Mouse (Mus musculus) embryonic facial prominence, embryonic 13.5 days (tissue): Measurements from ENCODE around the gene Fam217b. TPM values are rescaled to one million over a fixed set of nuclear protein-coding genes. Genes with fewer than 3 reads are reported as not detected.

Source experiments
- ATAC-seq: fragments of 200-750 bp; cut with Nextera tagmentation; 2 replicates; pipeline ENCODE4 v1.8.0; 2017; ENCODE audit warnings: low read depth; ENCODE audit not compliant: insufficient number of reproducible peaks, insufficient read depth, low FRiP score, low TSS enrichment
- H3K27ac ChIP-seq: fragments of 300-500 bp; sonication (generic); 2 replicates; pipeline ENCODE4 v1.5.1; 2015; ENCODE audit warnings: moderate library complexity, mild to moderate bottlenecking, inconsistent platforms
- H3K27me3 ChIP-seq: fragments of 300-500 bp; sonication (generic); 2 replicates; pipeline ENCODE4 v1.6.1; 2015; ENCODE audit warnings: mild to moderate bottlenecking, inconsistent platforms
- H3K36me3 ChIP-seq: fragments of 300-500 bp; sonication (generic); 2 replicates; pipeline ENCODE4 v1.6.1; 2015; ENCODE audit warnings: mild to moderate bottlenecking, inconsistent platforms
- H3K4me1 ChIP-seq: fragments of 300-500 bp; sonication (generic); 2 replicates; pipeline ENCODE4 v1.6.1; 2015; ENCODE audit warnings: inconsistent platforms
- H3K4me2 ChIP-seq: fragments of 300-500 bp; sonication (generic); 2 replicates; pipeline ENCODE4 v1.6.1; 2015; ENCODE audit warnings: moderate library complexity, mild to moderate bottlenecking, inconsistent platforms
- H3K4me3 ChIP-seq: fragments of 300-500 bp; sonication (generic); 2 replicates; pipeline ENCODE4 v1.5.1; 2015; ENCODE audit warnings: mild to moderate bottlenecking, inconsistent platforms
- H3K9ac ChIP-seq: fragments of 300-500 bp; sonication (generic); 2 replicates; pipeline ENCODE4 v1.6.1; 2015; ENCODE audit warnings: mild to moderate bottlenecking, inconsistent platforms
- H3K9me3 ChIP-seq: fragments of 300-500 bp; sonication (generic); 2 replicates; pipeline ENCODE4 v1.6.1; 2016; ENCODE audit warnings: inconsistent platforms
- WGBS: fragments of 180-500 bp; shearing (Covaris S2); methylation state at CpG from one replicate; pipeline ENCODE4 v1.1.7; 2015; ENCODE audit warnings: mixed read lengths; 5-methylcytosine and 5-hydroxymethylcytosine counted together
- polyA plus RNA-seq: library from polyadenylated mRNA; unstranded; fragments of >200 nt; fragmentation: Nextera tagmentation; extraction: Ambion mirVana; gene quantifications from 2 replicates; pipeline ENCODE4 v1.2.1, GENCODE M21; 2015

Fam217b gene
- 3.1 and 4.0 TPM in 2 replicates for polyA plus RNA-seq

DNA sequence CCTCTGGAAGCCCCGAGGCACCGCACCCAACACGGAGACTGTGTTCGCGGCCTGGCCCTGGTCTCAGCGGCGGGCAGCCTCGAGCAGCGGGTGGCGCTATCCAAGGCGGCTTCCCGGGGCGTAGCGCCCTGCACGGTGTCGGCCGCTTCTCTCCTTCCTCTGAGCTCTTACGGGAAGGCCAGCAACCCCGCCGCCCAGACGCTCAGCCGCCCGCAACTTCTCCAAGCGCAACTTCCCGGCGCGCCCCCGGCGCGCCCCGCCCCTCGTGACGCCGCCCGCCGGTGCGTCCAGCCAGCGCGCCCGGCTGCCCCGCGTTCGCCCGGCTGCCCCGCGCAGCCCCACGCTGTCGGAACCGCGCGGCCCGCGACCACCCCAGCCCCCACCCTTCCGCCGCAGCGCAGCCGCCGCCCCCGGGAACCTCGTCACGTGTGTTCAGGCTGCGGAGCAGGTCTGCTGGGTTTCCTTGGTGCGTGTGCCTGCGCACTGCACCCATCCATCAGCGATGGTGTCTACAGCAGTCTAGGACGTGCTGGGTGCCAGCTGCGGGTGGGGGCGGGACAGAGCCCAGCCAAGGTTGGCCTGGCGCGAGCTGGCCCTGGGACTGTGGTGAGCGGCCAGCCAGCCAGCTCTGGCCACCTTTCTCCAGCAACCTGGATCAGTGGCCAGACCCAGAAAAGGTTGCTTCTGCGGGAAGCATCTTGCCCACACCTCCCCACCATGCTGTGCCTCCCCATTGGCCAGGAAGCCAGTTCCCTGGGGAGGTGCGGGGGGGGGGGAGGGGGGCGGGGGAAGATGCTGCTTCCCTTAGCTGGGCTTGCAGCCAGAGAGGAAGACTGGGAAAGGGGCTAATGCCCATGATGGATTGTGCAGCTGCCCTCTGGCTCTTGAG lies at the start of gene Fam217b, which contains the start of gene Ppp1r3d:
Gene Fam217b (plus strand): TSS at position 264 of the 889 bp plus-strand sequence.
Gene Ppp1r3d (minus strand): TSS at position 212 of the 889 bp plus-strand sequence.
- Histone ChIP-seq H3K4me1 (peaks cover 23% of the 10 kb centered on the region), H3K9me3 (no peaks in the 10 kb centered on the region), H3K36me3 (peaks cover 6% of the 10 kb centered on the region), H3K4me3 (peak within 1 kb of the TSS; percentile 66), H3K9ac (peak within 1 kb of the TSS; percentile 75), H3K27ac (peak within 1 kb of the TSS; percentile 51), H3K27me3 (peaks cover 22% of the 10 kb centered on the region), H3K4me2 (peak within 1 kb of the TSS; percentile 100)
- under 1% methylated on average over 68 of the region's 74 CpGs for WGBS
- peak; percentile 75 for ATAC-seq

GRCm38 (mm10) chr2:178407053-178407815 lies 7.1 kb upstream of the Fam217b start, which contains the start of gene Sycp2:
Sycp2 (minus strand) TSS chr2:178407685.
- H3K4me1 ChIP-seq, result no peaks in the 10 kb centered on the region
- H3K9me3 ChIP-seq, result peaks cover 4% of the 10 kb centered on the region; the same call in 1 of the 2 replicates
- 87% methylated on average over 52 of the region's 52 CpGs for WGBS
- no peaks in the 10 kb centered on the region for H3K36me3 ChIP-seq
- H3K4me3 ChIP-seq, result no peak within 1 kb of the TSS
- H3K4me2 ChIP-seq, result no peak within 1 kb of the TSS
- peaks cover 4% of the 10 kb centered on the region; the same call in 1 of the 2 replicates for H3K27me3 ChIP-seq
- no peak within 1 kb of the TSS for H3K27ac ChIP-seq
- H3K9ac ChIP-seq, result no peak within 1 kb of the TSS
- peak; percentile 52; the same call in 1 of the 2 replicates for ATAC-seq

- no peak overlapping the region for H3K27ac ChIP-seq
- peaks cover 21% of the 10 kb centered on the region for H3K27me3 ChIP-seq
- no peak for ATAC-seq
- peaks cover 4% of the 10 kb centered on the region; the same call in 1 of the 2 replicates for H3K9me3 ChIP-seq
- WGBS, result 48% methylated on average over 1 of the region's 1 CpGs
- peaks cover 15% of the 10 kb centered on the region for H3K4me1 ChIP-seq
- no peak overlapping the region for H3K9ac ChIP-seq
- H3K4me3 ChIP-seq, result no peak overlapping the region
- no peak overlapping the region for H3K4me2 ChIP-seq
- no peaks in the 10 kb centered on the region for H3K36me3 ChIP-seq
These were observed 5.3 kb upstream of the Fam217b start for GRCm38 (mm10) chr2:178409024-178409423.

GRCm38 (mm10) chr2:178410286-178410685 lies 4.0 kb upstream of the Fam217b start:
- ATAC-seq, result no peak
- H3K9me3 ChIP-seq, result peaks cover 4% of the 10 kb centered on the region; the same call in 1 of the 2 replicates
- WGBS, result 70% methylated on average over 6 of the region's 6 CpGs

DNA sequence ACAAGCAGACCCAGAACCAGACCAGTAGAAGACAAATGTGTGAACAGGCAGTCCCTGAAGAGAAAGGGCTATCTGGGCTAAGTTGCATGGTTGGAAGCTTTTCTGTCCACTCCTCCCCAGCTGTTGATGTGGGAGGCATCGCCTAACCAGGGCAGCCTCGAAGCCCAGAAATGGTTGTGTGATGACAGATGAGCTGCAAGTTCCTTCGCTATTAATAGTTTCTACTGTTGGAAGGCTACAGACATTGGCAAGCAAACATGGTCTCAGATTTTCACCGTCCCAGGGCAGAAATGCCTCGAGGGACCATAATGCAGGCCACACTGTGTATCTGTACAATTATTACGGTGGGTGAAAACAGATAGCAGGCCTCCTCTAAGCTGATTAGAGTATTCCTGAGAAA lies 1.7 kb upstream of the Fam217b start:
- Histone ChIP-seq H3K4me3 (no peak overlapping the region), H3K9ac (no peak overlapping the region), H3K9me3 (0 out of 2 replicates have a peak, but pooled peaks cover under 1% of the 10 kb centered on the region), H3K4me1 (peaks cover 23% of the 10 kb centered on the region), H3K27me3 (peaks cover 22% of the 10 kb centered on the region), H3K4me2 (peak overlapping the region; percentile 100; the same call in 1 of the 2 replicates), H3K27ac (no peak overlapping the region), H3K36me3 (no peaks in the 10 kb centered on the region)
- WGBS, result 49% methylated on average over 6 of the region's 6 CpGs
- ATAC-seq, result no peak

More at GRCm38 (mm10) chr2:178410286-178410685, 4.0 kb upstream of the Fam217b start:
- Histone ChIP-seq H3K4me1 (peaks cover 23% of the 10 kb centered on the region), H3K36me3 (no peaks in the 10 kb centered on the region), H3K4me3 (no peak overlapping the region), H3K27me3 (peaks cover 22% of the 10 kb centered on the region), H3K4me2 (no peak overlapping the region), H3K9ac (no peak overlapping the region), H3K27ac (no peak overlapping the region)

- Histone ChIP-seq H3K4me1 (peaks cover 23% of the 10 kb centered on the region), H3K4me3 (peak overlapping the region; percentile 66), H3K36me3 (peaks cover 4% of the 10 kb centered on the region), H3K9ac (0 out of 2 replicates have a peak overlapping the region, but pooled peaks have one; percentile 75), H3K27me3 (peaks cover 22% of the 10 kb centered on the region), H3K27ac (no peak overlapping the region), H3K9me3 (no peaks in the 10 kb centered on the region), H3K4me2 (peak overlapping the region; percentile 100)
- ATAC-seq, result no peak
- 61% methylated on average over 13 of the region's 13 CpGs for WGBS
These were observed 1.2 kb upstream of the Fam217b start for GRCm38 (mm10) chr2:178413081-178413480.

- Histone ChIP-seq H3K27me3 (peaks cover 22% of the 10 kb centered on the region), H3K4me2 (peak overlapping the region; percentile 100), H3K9me3 (no peaks in the 10 kb centered on the region), H3K27ac (0 out of 2 replicates have a peak overlapping the region, but pooled peaks have one; percentile 51), H3K9ac (peak overlapping the region; percentile 75), H3K36me3 (peaks cover 6% of the 10 kb centered on the region), H3K4me3 (peak overlapping the region; percentile 66), H3K4me1 (peaks cover 23% of the 10 kb centered on the region)
- no peak for ATAC-seq
- WGBS, result 17% methylated on average over 75 of the region's 75 CpGs
These were observed 653 bp upstream of the Fam217b start for GRCm38 (mm10) chr2:178413481-178414260.

- peak overlapping the region; percentile 66 for H3K4me3 ChIP-seq
- peak overlapping the region; percentile 75; the same call in 1 of the 2 replicates for H3K9ac ChIP-seq
- no peak for ATAC-seq
- H3K27ac ChIP-seq, result peak overlapping the region; percentile 51; the same call in 1 of the 2 replicates
- 22% methylated on average over 3 of the region's 3 CpGs for WGBS
- H3K4me1 ChIP-seq, result peaks cover 23% of the 10 kb centered on the region
- no peaks in the 10 kb centered on the region for H3K9me3 ChIP-seq
- peak overlapping the region; percentile 100 for H3K4me2 ChIP-seq
- H3K27me3 ChIP-seq, result peaks cover 22% of the 10 kb centered on the region
- peaks cover 6% of the 10 kb centered on the region for H3K36me3 ChIP-seq
These were observed 775 bp downstream of the Fam217b start for GRCm38 (mm10) chr2:178415150-178415448.

GRCm38 (mm10) chr2:178416427-178416826 lies 2.1 kb downstream of the Fam217b start:
- H3K4me1 ChIP-seq, result peaks cover 30% of the 10 kb centered on the region
- no peak overlapping the region for H3K27ac ChIP-seq
- ATAC-seq, result no peak
- peaks cover 6% of the 10 kb centered on the region for H3K36me3 ChIP-seq
- H3K9ac ChIP-seq, result no peak overlapping the region
- H3K4me3 ChIP-seq, result no peak overlapping the region
- no peaks in the 10 kb centered on the region for H3K9me3 ChIP-seq
- peaks cover 22% of the 10 kb centered on the region for H3K27me3 ChIP-seq
- H3K4me2 ChIP-seq, result no peak overlapping the region
- 45% methylated on average over 13 of the region's 13 CpGs for WGBS

GRCm38 (mm10) chr2:178416970-178417369 lies 2.6 kb downstream of the Fam217b start:
- Histone ChIP-seq H3K9me3 (no peaks in the 10 kb centered on the region), H3K27me3 (peaks cover 18% of the 10 kb centered on the region), H3K9ac (no peak overlapping the region), H3K27ac (no peak overlapping the region), H3K4me2 (no peak overlapping the region), H3K36me3 (peaks cover 6% of the 10 kb centered on the region), H3K4me1 (peaks cover 35% of the 10 kb centered on the region), H3K4me3 (no peak overlapping the region)
- ATAC-seq, result no peak
- WGBS, result 68% methylated on average over 4 of the region's 4 CpGs
